Mouse (Mus musculus) testis, adult 2 months (tissue): ENCODE measurements around the gene Fam169a.

Source experiments
- CTCF ChIP-seq: fragments of 200-500 bp; IDR thresholded peaks from 2 replicates; pipeline ENCODE4 v1.5.1; 2012; ENCODE audit warnings: low read depth, mild to moderate bottlenecking, inconsistent platforms, low read length, moderate library complexity; ENCODE audit not compliant: control insufficient read depth, insufficient read depth, insufficient replicate concordance
- POLR2A ChIP-seq: fragments of 200-500 bp; IDR thresholded peaks from 2 replicates; pipeline ENCODE4 v1.6.1; 2012; ENCODE audit warnings: low read depth, mild to moderate bottlenecking, inconsistent platforms, low read length, moderate library complexity; ENCODE audit not compliant: control insufficient read depth

GRCm38 (mm10) chr13:97021906-97022305, 45.2 kb upstream of the Fam169a start:
- TF ChIP-seq CTCF (no peak), POLR2A (no peak)
